Mouse (Mus musculus): ENCODE data around the gene Zfp628.

DNA sequence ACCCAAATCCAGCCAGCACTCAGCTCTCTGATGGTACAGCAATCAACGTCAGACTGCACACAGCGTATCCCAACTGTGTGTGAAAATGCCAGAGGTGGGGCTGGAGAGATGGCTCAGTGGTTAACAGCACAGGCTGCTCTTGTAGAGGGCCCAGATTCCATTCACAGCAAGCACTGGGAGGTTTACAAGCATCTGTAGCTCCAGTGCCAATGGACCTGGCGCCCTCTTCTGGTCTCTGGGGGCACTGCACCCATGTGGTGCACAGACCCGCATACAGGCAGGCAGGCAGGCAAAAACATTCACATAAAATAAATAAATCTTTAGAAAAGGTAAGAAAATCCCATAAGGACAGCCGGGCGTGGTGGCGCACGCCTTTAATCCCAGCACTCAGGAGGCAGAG is 13.8 kb upstream of the Zfp628 start:
- no peak for TF ChIP-seq POLR2A (IDR thresholded peaks at IDR 0.05; ENCODE audit: insufficient read length, low read depth)
- no peak for TF ChIP-seq CEBPB (IDR thresholded peaks at IDR 0.05; ENCODE audit: insufficient read depth, poor library complexity, severe bottlenecking)
- no peak for TF ChIP-seq MYOG (IDR thresholded peaks at IDR 0.05; ENCODE audit: control insufficient read depth in 1 of 3, insufficient read depth in 1 of 3, insufficient read length in 2 of 3, low read depth in 2 of 3)
- TF ChIP-seq TCF12 (IDR thresholded peaks at IDR 0.05; ENCODE audit: insufficient read depth, poor library complexity, severe bottlenecking) = no peak
- no peak for TF ChIP-seq POLR2AphosphoS2 (IDR thresholded peaks at IDR 0.05; ENCODE audit: insufficient read length, low read depth)
- no peak for TF ChIP-seq MYOD1 (IDR thresholded peaks at IDR 0.05; ENCODE audit: control insufficient read depth in 1 of 3, insufficient read length in 2 of 3, low read depth in 2 of 3)
- no peak for TF ChIP-seq MAX (IDR thresholded peaks at IDR 0.05; ENCODE audit: low read depth)
- no peak for TF ChIP-seq USF1 (IDR thresholded peaks at IDR 0.05; ENCODE audit: low read depth)
- TF ChIP-seq E2F4 (IDR thresholded peaks at IDR 0.05; ENCODE audit: insufficient read depth) = no peak
- no peak for TF ChIP-seq SRF (IDR thresholded peaks at IDR 0.05; ENCODE audit: control insufficient read depth, insufficient read length, low read depth)
- no peak for TF ChIP-seq TCF3 (IDR thresholded peaks at IDR 0.05; ENCODE audit: insufficient read length, low read depth)
- no peak for TF ChIP-seq REST (IDR thresholded peaks at IDR 0.05; ENCODE audit: insufficient read depth, insufficient read length)

All from myocyte (in vitro differentiated cells).